Mouse (Mus musculus): ENCODE results near the gene Zmynd10. TPM values are rescaled to one million over a fixed set of nuclear protein-coding genes. Genes with fewer than 3 reads are reported as not detected.

Zmynd10 gene
- polyA plus RNA-seq, 1 experiment from 2014 or later, result 3.6 TPM

- peak; percentile 39 for ATAC-seq (ENCODE audit: low FRiP score)
- Histone ChIP-seq H3K4me2 (replicated peaks) (peak overlapping the region; percentile 83), H3K27me3 (no peaks in the 10 kb centered on the region), H3K9me3 (replicated peaks) (no peaks in the 10 kb centered on the region), H3K4me3 (peak overlapping the region; percentile 61), H3K9ac (peak overlapping the region; percentile 69), H3K36me3 (peaks cover 47% of the 10 kb centered on the region), H3K4me1 (peaks cover 40% of the 10 kb centered on the region), H3K27ac (no peak overlapping the region)
- WGBS, result under 1% methylated on average over 11 of the region's 11 CpGs
Measured at GRCm38 (mm10) chr9:107542352-107542686, 4.8 kb upstream of the Zmynd10 start.

- H3K9ac ChIP-seq, result peak overlapping the region; percentile 69
- 46% methylated on average over 8 of the region's 8 CpGs for WGBS
- peaks cover 42% of the 10 kb centered on the region for H3K4me1 ChIP-seq
- no peak overlapping the region for H3K27ac ChIP-seq
- H3K27me3 ChIP-seq, result no peaks in the 10 kb centered on the region
- ATAC-seq (ENCODE audit: low FRiP score), result no peak
- H3K36me3 ChIP-seq, result peaks cover 44% of the 10 kb centered on the region
- H3K9me3 ChIP-seq (replicated peaks), result no peaks in the 10 kb centered on the region
- H3K4me2 ChIP-seq (replicated peaks), result peak overlapping the region; percentile 83
- peak overlapping the region; percentile 61 for H3K4me3 ChIP-seq
Measured at GRCm38 (mm10) chr9:107542721-107543120, 4.4 kb upstream of the Zmynd10 start.

- H3K4me3 ChIP-seq, result no peak overlapping the region
- H3K4me2 ChIP-seq (replicated peaks), result peak overlapping the region; percentile 83; the same call in 1 of the 2 replicates
- H3K9ac ChIP-seq, result no peak overlapping the region
- no peak for ATAC-seq (ENCODE audit: low FRiP score)
- H3K9me3 ChIP-seq (replicated peaks), result no peaks in the 10 kb centered on the region
- H3K27me3 ChIP-seq, result peaks cover under 1% of the 10 kb centered on the region; the same call in 1 of the 2 replicates
- WGBS, result 89% methylated on average over 11 of the region's 11 CpGs
- H3K36me3 ChIP-seq, result peaks cover 38% of the 10 kb centered on the region
- H3K4me1 ChIP-seq, result peaks cover 43% of the 10 kb centered on the region
- H3K27ac ChIP-seq, result no peak overlapping the region
Measured at GRCm38 (mm10) chr9:107543299-107543698, 3.8 kb upstream of the Zmynd10 start.

GRCm38 (mm10) chr9:107544196-107544700, 2.9 kb upstream of the Zmynd10 start:
- Histone ChIP-seq H3K9ac (no peak overlapping the region), H3K27me3 (peaks cover 10% of the 10 kb centered on the region), H3K36me3 (peaks cover 28% of the 10 kb centered on the region), H3K9me3 (replicated peaks) (no peaks in the 10 kb centered on the region), H3K4me3 (no peak overlapping the region), H3K4me1 (peaks cover 43% of the 10 kb centered on the region), H3K4me2 (replicated peaks) (no peak overlapping the region), H3K27ac (no peak overlapping the region)
- no peak for ATAC-seq (ENCODE audit: low FRiP score)
- WGBS, result 93% methylated on average over 17 of the region's 17 CpGs

- peaks cover 14% of the 10 kb centered on the region for H3K27me3 ChIP-seq
- no peak overlapping the region for H3K4me2 ChIP-seq (replicated peaks)
- H3K4me1 ChIP-seq, result peaks cover 43% of the 10 kb centered on the region
- no peak overlapping the region for H3K9ac ChIP-seq
- H3K4me3 ChIP-seq, result no peak overlapping the region
- H3K9me3 ChIP-seq (replicated peaks), result no peaks in the 10 kb centered on the region
- H3K27ac ChIP-seq, result no peak overlapping the region
- no peak for ATAC-seq (ENCODE audit: low FRiP score)
- 94% methylated on average over 12 of the region's 12 CpGs for WGBS
- H3K36me3 ChIP-seq, result peaks cover 24% of the 10 kb centered on the region
Measured at GRCm38 (mm10) chr9:107544729-107545128, 2.4 kb upstream of the Zmynd10 start.

GRCm38 (mm10) chr9:107545199-107545598, 1.9 kb upstream of the Zmynd10 start:
- Histone ChIP-seq H3K9ac (no peak overlapping the region; the same call in 1 of the 2 replicates), H3K4me1 (peaks cover 43% of the 10 kb centered on the region), H3K4me3 (no peak overlapping the region), H3K27me3 (peaks cover 19% of the 10 kb centered on the region), H3K4me2 (replicated peaks) (no peak overlapping the region), H3K9me3 (replicated peaks) (no peaks in the 10 kb centered on the region), H3K27ac (no peak overlapping the region), H3K36me3 (peaks cover 20% of the 10 kb centered on the region)
- 86% methylated on average over 10 of the region's 10 CpGs for WGBS
- no peak for ATAC-seq (ENCODE audit: low FRiP score)

- Histone ChIP-seq H3K4me1 (peaks cover 43% of the 10 kb centered on the region), H3K9me3 (replicated peaks) (no peaks in the 10 kb centered on the region)
- WGBS, result 3% methylated on average over 3 of the region's 3 CpGs
Measured at GRCm38 (mm10) chr9:107545602-107546001, 1.5 kb upstream of the Zmynd10 start.

GRCm38 (mm10) chr9:107547957-107548356, 859 bp downstream of the Zmynd10 start:
- Histone ChIP-seq H3K4me2 (replicated peaks) (no peak overlapping the region), H3K4me3 (no peak overlapping the region), H3K9me3 (replicated peaks) (no peaks in the 10 kb centered on the region), H3K27ac (no peak overlapping the region), H3K9ac (no peak overlapping the region), H3K36me3 (peaks cover 20% of the 10 kb centered on the region), H3K27me3 (peaks cover 46% of the 10 kb centered on the region), H3K4me1 (peaks cover 41% of the 10 kb centered on the region)
- no peak for ATAC-seq (ENCODE audit: low FRiP score)
- 85% methylated on average over 5 of the region's 5 CpGs for WGBS

More at GRCm38 (mm10) chr9:107545602-107546001, 1.5 kb upstream of the Zmynd10 start:
- Histone ChIP-seq H3K27me3 (peaks cover 23% of the 10 kb centered on the region), H3K36me3 (peaks cover 20% of the 10 kb centered on the region), H3K4me3 (no peak overlapping the region), H3K4me2 (replicated peaks) (no peak overlapping the region), H3K9ac (no peak overlapping the region), H3K27ac (no peak overlapping the region)
- no peak for ATAC-seq (ENCODE audit: low FRiP score)

- peaks cover 48% of the 10 kb centered on the region for H3K27me3 ChIP-seq
- no peak overlapping the region for H3K4me3 ChIP-seq
- H3K9me3 ChIP-seq (replicated peaks), result no peaks in the 10 kb centered on the region
- no peak for ATAC-seq (ENCODE audit: low FRiP score)
- peaks cover 43% of the 10 kb centered on the region for H3K4me1 ChIP-seq
- WGBS, result 87% methylated on average over 10 of the region's 10 CpGs
- no peak overlapping the region for H3K4me2 ChIP-seq (replicated peaks)
- no peak overlapping the region for H3K9ac ChIP-seq
- H3K36me3 ChIP-seq, result peaks cover 13% of the 10 kb centered on the region
- H3K27ac ChIP-seq, result no peak overlapping the region
Measured at GRCm38 (mm10) chr9:107548820-107549219, 1.7 kb downstream of the Zmynd10 start.

- Histone ChIP-seq H3K27ac (no peak overlapping the region), H3K9me3 (replicated peaks) (no peaks in the 10 kb centered on the region), H3K9ac (no peak overlapping the region), H3K4me2 (replicated peaks) (no peak overlapping the region), H3K4me3 (no peak overlapping the region), H3K4me1 (peaks cover 44% of the 10 kb centered on the region), H3K27me3 (peaks cover 48% of the 10 kb centered on the region), H3K36me3 (peaks cover 7% of the 10 kb centered on the region)
- ATAC-seq (ENCODE audit: low FRiP score), result no peak
- WGBS, result 81% methylated on average over 20 of the region's 20 CpGs
Measured at GRCm38 (mm10) chr9:107549297-107550074, 2.4 kb downstream of the Zmynd10 start.

- Histone ChIP-seq H3K4me2 (replicated peaks) (peak overlapping the region; percentile 62), H3K36me3 (no peaks in the 10 kb centered on the region), H3K27me3 (peaks cover 48% of the 10 kb centered on the region), H3K4me1 (peaks cover 49% of the 10 kb centered on the region), H3K9ac (peak overlapping the region; percentile 51; the same call in 1 of the 2 replicates), H3K9me3 (replicated peaks) (no peaks in the 10 kb centered on the region), H3K27ac (no peak overlapping the region), H3K4me3 (peak overlapping the region; percentile 34; the same call in 1 of the 2 replicates)
- WGBS, result 21% methylated on average over 23 of the region's 23 CpGs
- ATAC-seq (ENCODE audit: low FRiP score), result no peak
Measured at GRCm38 (mm10) chr9:107550491-107551116, 3.5 kb downstream of the Zmynd10 start.

GRCm38 (mm10) chr9:107551117-107551889, 4.2 kb downstream of the Zmynd10 start, which contains the start of gene Rassf1:
TSS of gene Rassf1 (plus strand) at chr9:107551555.
- peaks cover 49% of the 10 kb centered on the region for H3K4me1 ChIP-seq
- peak within 1 kb of the TSS; percentile 51 for H3K9ac ChIP-seq
- H3K36me3 ChIP-seq, result no peaks in the 10 kb centered on the region
- peak within 1 kb of the TSS; percentile 62 for H3K4me2 ChIP-seq (replicated peaks)
- no peaks in the 10 kb centered on the region for H3K9me3 ChIP-seq (replicated peaks)
- peaks cover 48% of the 10 kb centered on the region for H3K27me3 ChIP-seq
- H3K27ac ChIP-seq, result no peak within 1 kb of the TSS
- ATAC-seq (ENCODE audit: low FRiP score), result no peak
- WGBS, result under 1% methylated on average over 63 of the region's 63 CpGs
- peak within 1 kb of the TSS; percentile 34 for H3K4me3 ChIP-seq

All from hindbrain, embryonic 12.5 days (tissue).